Mouse (Mus musculus) right cerebral cortex, adult 2 months (tissue): ENCODE measurements around the gene Mapkapk5.

Source experiments
- DNase-seq, 2 experiments: peaks; one replicate each; pipeline ENCODE4 v3.0.0; 2021 to 2022; ENCODE audit warnings: low spot score in 2 of 2

Mapkapk5 gene

GRCm38 (mm10) chr5:121545793-121546529 is at the start of gene Mapkapk5:
Gene Mapkapk5 (minus strand): TSS chr5:121545905.
- peak; percentile 96 to 98 for DNase-seq

- no peak for DNase-seq
These were observed 49.1 kb upstream of the Mapkapk5 start for GRCm38 (mm10) chr5:121594714-121595313.

GRCm38 (mm10) chr5:121593451-121594401 is 48.0 kb upstream of the Mapkapk5 start, which contains the start of gene Aldh2:
Gene Aldh2 (minus strand): TSS chr5:121593824.
- DNase-seq: peak; percentile 74 to 77

- peak in 1 of 2 experiments; percentile 10 for DNase-seq
These were observed 47.2 kb upstream of the Mapkapk5 start for GRCm38 (mm10) chr5:121592816-121593407.

GRCm38 (mm10) chr5:121592064-121592815 is 46.5 kb upstream of the Mapkapk5 start:
- no peak for DNase-seq

DNA sequence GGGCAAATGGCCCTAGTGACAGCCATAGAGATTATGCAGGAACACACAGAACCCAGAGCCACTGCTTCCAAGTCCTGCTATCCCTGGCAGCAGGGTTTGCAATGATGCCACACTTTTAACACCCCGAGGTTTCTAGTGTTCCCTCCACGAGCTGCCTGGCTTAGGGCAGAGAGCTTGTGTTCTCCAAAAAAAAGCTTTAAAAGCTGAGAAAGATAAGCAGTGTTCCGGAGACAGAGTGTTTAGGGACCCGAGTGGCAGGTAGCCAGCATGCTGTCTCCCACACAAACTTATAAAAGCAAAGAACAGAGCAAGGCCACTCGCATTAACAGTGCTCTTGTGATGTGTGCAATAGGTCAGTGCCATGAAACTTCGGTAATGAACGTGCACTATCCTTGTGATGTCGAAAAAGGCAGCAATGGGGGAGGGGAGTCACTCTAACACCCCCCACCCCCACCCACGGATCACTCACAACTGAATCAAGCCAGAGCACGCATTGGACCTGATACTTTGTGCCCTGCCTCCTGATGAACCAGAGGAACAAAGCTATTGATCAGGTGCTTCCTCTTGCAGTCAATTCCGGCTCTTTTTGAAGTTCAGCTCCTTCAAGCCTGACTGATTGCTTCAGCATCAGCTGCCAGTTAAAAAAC is 45.8 kb upstream of the Mapkapk5 start:
- peak in 1 of 2 experiments; percentile 6 for DNase-seq

DNA sequence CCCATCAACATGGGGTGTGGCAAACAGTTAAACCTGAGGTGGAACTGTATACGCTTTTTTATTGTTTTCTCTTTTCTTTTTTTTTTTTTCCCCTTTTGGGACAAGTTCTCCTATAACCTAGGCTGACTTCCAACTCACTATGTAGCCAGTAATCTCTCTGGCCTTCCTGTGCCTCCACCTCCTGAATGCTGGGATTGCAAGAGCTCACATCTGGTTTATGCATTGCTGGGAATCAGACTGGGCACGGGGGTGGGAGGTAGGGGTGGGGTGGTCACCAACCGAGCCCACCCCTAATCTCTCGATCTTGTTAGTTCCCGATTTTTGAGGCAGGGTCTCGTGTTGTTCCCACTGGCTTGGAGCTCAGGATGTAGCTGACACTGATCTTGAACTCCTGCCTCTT is 44.2 kb upstream of the Mapkapk5 start:
- no peak for DNase-seq

DNA sequence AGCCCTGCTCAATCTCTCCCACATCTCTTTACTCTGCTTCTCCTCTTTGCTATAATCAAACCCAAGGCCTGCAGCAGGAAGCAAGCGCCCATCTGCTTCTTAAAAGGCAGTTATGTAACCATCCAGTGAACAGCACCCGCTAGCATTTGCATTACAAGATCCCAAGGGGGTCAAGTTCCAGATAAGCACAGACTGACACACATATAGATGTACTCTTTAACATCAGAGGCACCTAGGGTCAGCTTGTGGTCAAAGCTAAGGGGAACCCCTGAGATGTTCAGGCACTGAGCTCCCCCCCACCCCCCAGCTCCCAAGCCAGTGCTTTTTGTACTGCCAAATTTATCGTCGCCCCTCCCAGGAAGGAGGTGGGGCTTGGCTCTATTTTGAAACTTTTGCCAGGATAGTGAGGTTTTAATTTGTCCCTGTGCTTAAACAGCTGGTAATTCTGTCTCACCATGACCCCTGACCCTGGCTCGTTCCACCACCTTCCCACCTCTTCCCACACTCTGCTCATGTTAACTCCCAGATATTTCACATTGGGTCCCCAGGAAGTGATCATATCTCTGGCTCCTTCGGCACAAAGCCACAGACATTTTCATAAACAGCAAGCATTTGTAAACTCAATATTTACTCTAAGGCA is 40.8 kb upstream of the Mapkapk5 start:
- peak; percentile 69 to 81 for DNase-seq

GRCm38 (mm10) chr5:121585699-121586098 is 40.0 kb upstream of the Mapkapk5 start:
- no peak for DNase-seq

DNA sequence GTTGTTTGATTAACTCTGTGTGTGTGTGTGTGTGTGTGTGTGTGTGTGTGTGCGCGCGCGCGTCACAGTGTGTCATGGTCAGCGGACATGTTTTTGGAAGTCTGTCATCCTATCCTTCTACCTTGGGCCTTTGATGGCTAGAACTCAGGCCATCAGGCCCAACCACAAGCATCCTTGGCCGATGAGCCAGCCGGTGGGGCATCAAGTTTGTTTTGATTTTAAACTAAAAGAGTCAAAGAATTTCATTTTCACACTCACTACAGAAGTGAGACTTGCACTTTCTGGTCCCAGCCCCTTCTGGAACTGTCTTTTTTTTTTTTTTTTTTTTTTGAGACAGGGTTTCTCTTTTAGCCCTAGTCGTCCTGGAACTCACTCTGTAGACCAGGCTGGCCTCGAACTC is 39.3 kb upstream of the Mapkapk5 start:
- no peak for DNase-seq

DNA sequence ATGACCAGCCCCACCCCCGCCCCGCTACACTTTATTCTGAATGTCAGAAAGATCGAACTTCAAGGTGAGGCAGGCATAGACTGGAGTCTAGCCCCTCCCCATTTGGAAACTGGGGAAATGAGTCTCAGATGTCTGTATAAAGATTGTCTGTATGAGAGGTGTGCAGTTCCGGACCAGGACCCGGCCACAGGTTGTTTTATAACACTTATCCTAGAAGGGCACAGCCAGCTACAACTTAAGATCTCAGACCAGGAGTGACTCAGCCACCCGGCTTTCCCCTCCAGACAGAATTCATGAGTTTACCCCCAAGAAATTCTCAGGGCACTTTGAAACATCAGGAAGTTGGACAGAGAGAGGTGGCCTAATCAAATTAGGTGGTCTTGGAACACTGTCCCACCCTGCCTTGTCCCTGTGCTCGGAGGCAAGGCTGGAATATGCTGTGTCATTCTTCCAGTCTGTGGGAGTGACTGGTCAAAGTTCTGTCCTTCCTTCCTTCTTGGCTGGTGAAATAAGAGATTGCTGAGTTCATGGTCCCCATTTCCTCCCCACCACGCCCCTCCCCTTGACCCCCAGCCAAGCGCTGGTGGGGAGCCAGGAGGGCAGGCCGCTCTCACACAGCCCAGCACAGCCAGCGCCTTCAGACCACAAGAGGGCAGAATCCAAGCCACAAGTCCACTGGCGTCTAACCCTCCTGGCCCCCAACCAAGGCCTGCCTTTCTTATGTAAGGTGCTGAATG is 38.2 kb upstream of the Mapkapk5 start:
- DNase-seq: peak; percentile 43 to 74

DNA sequence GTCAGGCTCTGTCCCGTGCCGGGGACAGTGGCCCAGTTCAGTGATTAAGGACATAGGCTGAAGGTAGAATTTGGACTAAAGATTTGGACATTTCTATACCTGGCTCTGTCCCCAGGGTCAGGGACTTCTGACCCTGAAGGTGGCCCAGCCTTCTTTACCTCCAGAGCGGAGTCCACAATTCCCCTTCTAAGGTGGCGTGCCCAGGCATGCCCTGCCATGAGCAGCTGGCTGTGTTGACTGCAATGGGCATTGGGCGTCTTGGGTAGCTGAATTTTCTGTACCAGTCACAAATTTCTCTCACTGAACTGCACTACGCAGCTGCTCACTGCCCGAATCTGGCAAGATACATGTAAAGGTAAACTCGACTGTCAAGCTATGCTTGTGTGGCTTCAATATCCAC is 36.2 kb upstream of the Mapkapk5 start:
- DNase-seq: no peak

DNA sequence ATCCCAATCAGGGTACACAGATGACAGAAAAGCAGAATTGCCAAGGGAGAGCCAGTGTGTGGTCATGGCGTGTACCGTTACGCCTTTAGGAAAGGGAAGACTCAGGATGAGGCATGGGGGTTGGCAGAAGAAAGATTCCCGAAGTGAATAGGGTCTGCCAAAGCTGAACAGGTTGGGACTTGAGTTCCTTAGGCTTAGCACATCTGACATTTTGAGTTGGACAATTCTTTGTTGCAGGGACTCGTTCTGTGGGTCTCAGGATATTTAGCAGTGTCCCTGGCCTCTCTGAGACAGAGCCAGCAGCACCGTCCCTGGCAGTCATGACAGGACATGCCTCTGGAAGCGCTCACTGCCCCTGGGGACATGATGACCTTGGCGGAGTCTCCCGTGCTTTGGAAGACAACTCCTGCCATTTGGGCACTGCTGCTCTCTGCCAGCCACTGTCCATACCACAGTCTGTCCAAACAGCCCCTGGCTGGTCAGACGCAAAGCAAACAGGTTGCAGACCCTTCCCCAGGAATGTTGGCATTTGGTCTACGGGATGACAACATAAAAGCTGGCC is 31.3 kb upstream of the Mapkapk5 start:
- no peak for DNase-seq

GRCm38 (mm10) chr5:121575867-121576266 is 30.2 kb upstream of the Mapkapk5 start:
- no peak for DNase-seq

DNA sequence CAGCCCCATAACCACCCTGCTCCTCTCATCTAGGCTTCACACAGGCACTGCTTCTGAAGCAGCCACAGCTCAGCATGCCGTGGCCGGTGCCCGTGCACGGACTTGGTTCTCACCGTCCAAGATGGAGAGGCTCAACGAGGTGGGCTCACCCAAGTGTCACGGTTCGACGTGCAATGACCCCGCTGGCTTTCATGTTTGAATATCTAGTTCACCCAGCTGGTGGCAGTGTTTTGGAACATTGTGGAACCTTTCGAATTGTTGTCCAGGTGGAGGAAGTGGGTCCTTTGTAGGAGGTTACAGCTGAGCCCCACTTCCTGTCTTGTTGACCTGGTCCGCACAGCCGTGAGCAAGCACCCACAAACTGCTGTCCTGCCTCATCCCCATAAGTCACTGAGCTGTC is 28.4 kb upstream of the Mapkapk5 start:
- no peak for DNase-seq

DNA sequence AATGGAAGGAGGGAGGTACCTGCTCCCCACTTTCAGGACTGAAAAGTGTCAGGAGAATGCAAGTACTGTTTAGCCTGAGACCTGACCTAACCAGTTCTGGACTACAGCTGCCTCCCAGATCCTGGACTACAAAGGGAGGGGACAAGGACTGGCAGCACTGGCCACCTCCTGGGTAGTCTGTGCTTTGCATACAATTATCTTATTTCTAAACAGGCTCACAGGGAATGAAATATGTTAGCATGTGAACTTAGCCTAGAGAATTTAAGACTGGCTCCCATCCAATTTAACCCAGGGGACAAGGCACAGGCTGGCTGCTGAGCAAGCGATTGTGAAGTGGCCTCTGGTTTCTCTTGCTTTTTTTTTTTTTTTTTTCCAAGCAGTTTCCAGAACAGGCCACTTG is 25.1 kb upstream of the Mapkapk5 start:
- no peak for DNase-seq

- DNase-seq: no peak
These were observed 24.2 kb upstream of the Mapkapk5 start for GRCm38 (mm10) chr5:121569881-121570420.

DNA sequence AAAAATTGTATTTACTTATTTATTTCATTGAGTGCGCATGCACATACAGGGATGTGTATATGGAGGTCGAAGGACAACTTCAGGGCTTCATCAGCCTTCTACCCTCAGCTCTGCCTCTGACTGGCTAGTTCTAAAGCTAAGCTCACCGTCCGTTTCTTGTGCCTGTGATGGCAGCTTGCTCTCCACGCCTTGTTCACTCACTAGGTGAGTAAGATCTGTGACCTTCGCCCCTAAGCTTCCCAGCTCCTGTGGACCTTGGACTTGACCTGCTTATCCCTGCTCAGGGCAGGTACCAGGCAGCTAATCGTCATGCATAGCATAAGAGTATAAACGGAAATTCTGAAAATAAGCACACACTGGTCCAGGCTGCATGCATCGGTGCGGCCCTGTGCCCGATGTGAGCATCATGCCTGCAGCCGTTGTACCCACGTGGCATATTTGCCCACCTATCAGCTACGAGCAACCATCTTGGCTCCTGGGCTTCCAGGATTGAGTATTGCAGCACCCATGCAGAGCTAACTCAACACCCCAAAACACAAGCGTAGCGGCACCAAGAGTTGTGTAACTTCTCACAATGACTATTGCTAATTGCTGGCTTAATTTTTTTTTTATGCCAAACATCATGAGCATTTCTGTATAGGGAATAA is 20.5 kb upstream of the Mapkapk5 start:
- no peak for DNase-seq
